Mouse (Mus musculus) lung, postnatal 0 days (tissue): ENCODE results near the gene Pou2f3. TPM values are rescaled to one million over a fixed set of nuclear protein-coding genes. Genes with fewer than 3 reads are reported as not detected.

Source experiments
- ATAC-seq: fragments of 200-750 bp; cut with Nextera tagmentation; 2 replicates; pipeline ENCODE4 v1.8.0; 2017; ENCODE audit warnings: moderate library complexity
- DNase-seq: peaks from one replicate; pipeline ENCODE4 v3.0.0-alpha.2; 2016; ENCODE audit warnings: low spot score
- H3K27ac ChIP-seq: fragments of 300-500 bp; sonication (generic); 2 replicates; pipeline ENCODE4 v1.5.1; 2014; ENCODE audit warnings: antibody characterized with exemption, mild to moderate bottlenecking, low read length, mixed read lengths
- H3K27me3 ChIP-seq: fragments of 300-500 bp; sonication (generic); replicated peaks from 2 replicates; pipeline ENCODE4 v1.6.1; 2014; ENCODE audit warnings: low read length, mixed read lengths; ENCODE audit not compliant: insufficient read depth
- H3K36me3 ChIP-seq: fragments of 300-500 bp; sonication (generic); 2 replicates; pipeline ENCODE4 v1.6.1; 2014; ENCODE audit warnings: low read length, mixed read lengths; ENCODE audit not compliant: insufficient read depth
- H3K4me1 ChIP-seq: fragments of 300-500 bp; sonication (generic); 2 replicates; pipeline ENCODE4 v1.6.1; 2014; ENCODE audit warnings: antibody characterized with exemption, low read depth, low read length, mixed read lengths; ENCODE audit not compliant: insufficient read depth
- H3K4me2 ChIP-seq: fragments of 300-500 bp; sonication (generic); replicated peaks from 2 replicates; pipeline ENCODE4 v1.6.1; 2014; ENCODE audit warnings: low read depth, mild to moderate bottlenecking, low read length, moderate library complexity, mixed read lengths
- H3K4me3 ChIP-seq: fragments of 300-500 bp; sonication (generic); 2 replicates; pipeline ENCODE4 v1.5.1; 2014; ENCODE audit warnings: low read depth, low read length
- H3K9ac ChIP-seq: fragments of 300-500 bp; sonication (generic); replicated peaks from 2 replicates; pipeline ENCODE4 v1.6.1; 2014; ENCODE audit warnings: low read depth, mild to moderate bottlenecking
- H3K9me3 ChIP-seq: fragments of 300-500 bp; sonication (generic); 2 replicates; pipeline ENCODE4 v1.6.1; 2016; ENCODE audit warnings: low read length, mixed read lengths
- CTCF ChIP-seq: IDR thresholded peaks from 2 replicates; pipeline ENCODE4 v1.5.1; 2016; ENCODE audit warnings: antibody characterized with exemption, mild to moderate bottlenecking
- EP300 ChIP-seq: IDR thresholded peaks from 2 replicates; pipeline ENCODE4 v1.6.1; 2016; ENCODE audit warnings: antibody characterized with exemption, mild to moderate bottlenecking, control low read depth
- WGBS: fragments of 180-500 bp; shearing (Covaris S2); extraction: QIAGEN DNeasy Blood & Tissue Kit; methylation state at CpG from one replicate; pipeline ENCODE4 v1.1.7; 2014; 5-methylcytosine and 5-hydroxymethylcytosine counted together
- polyA plus RNA-seq: library from polyadenylated mRNA; unstranded; fragments of >200 nt; fragmentation: Nextera tagmentation; extraction: Ambion mirVana; gene quantifications from 2 replicates; pipeline ENCODE4 v1.2.1, GENCODE M21; 2015

Gene Pou2f3
- polyA plus RNA-seq, 1 experiment from 2014 or later: 0.13 TPM

DNA sequence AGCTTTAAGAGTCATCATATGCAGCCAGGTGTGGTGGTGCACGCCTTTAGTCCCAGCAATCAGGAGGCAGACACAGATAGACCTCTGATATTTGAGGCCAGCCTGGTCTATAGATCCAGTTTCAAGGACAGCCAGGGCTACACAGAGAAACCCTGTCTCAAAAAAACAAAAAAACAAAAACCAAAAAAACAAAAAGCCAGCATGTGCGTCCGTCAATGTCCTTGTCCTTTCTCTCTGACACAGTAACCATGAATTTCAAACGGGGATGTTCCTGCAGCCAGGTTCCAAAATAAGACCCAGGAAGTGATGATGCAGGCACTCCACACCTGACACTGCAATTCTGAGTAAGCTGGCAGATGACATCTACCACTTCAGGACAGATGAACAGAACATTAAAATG is 115.3 kb downstream of the Pou2f3 start:
- WGBS: 90% methylated on average over 4 of the region's 4 CpGs
- no peak for DNase-seq
- no peak overlapping the region for H3K4me3 ChIP-seq
- no peaks in the 10 kb centered on the region for H3K9me3 ChIP-seq
- no peak for TF ChIP-seq EP300
- no peak for TF ChIP-seq CTCF
- no peak overlapping the region for H3K9ac ChIP-seq
- H3K4me2 ChIP-seq: no peak overlapping the region
- no peak for ATAC-seq
- no peak overlapping the region for H3K27ac ChIP-seq
- H3K36me3 ChIP-seq: no peaks in the 10 kb centered on the region
- no peaks in the 10 kb centered on the region for H3K27me3 ChIP-seq
- peaks cover 3% of the 10 kb centered on the region; the same call in 1 of the 2 replicates for H3K4me1 ChIP-seq

DNA sequence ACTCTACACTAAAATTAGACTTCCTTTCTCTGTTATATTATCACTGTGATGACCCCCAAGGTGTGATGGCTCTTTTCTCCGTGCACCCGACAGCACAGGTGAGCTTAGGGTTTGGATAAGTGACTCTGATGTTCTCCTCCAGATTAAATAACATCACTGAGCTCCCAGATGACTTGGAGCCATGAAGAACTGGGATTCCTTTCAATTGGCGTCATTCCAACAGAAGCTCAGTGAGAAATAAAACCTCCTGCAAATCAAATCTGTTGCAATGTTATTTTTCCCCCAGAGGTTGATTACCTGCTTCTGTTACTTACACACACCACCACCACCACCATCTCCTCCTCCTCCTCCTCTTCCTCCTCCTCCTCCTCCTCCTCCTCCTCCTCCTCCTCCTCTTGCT is 116.4 kb downstream of the Pou2f3 start:
- Histone ChIP-seq H3K4me2 (no peak overlapping the region), H3K9me3 (no peaks in the 10 kb centered on the region), H3K4me3 (no peak overlapping the region), H3K9ac (no peak overlapping the region), H3K4me1 (peaks cover 3% of the 10 kb centered on the region; the same call in 1 of the 2 replicates), H3K36me3 (no peaks in the 10 kb centered on the region), H3K27ac (no peak overlapping the region), H3K27me3 (no peaks in the 10 kb centered on the region)
- TF ChIP-seq EP300 (no peak), CTCF (no peak)
- DNase-seq (peak; percentile 45), ATAC-seq (no peak)
- 48% methylated on average over 3 of the region's 3 CpGs for WGBS

DNA sequence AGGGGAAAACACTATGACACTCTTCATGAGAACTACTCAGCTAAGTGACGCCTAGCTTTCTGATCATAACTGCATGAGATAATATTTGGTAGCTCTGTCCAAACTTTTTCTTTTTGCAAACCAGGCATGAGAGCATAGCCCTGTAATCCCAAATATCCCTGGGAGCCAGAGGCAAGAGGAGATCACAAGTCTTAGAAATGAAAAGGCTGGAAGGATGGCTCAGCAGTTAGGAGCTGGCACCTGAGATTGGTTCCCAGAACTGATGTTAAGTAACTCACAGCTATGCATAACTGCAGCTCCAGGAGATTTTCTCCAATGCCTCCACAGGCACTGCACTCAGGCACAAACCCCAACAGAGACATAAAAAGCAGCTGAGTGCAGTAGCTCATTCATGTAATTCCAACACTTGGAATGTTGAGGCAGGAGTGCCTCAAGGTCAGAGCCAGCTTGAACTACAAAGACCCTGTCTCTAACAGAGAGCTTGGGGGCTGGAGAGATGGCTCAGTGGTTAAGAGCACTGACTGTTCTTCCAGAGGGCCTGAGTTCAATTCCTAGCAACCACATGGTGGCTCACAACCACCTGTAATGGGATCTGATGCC is 124.4 kb downstream of the Pou2f3 start:
- ATAC-seq (no peak), DNase-seq (no peak)
- H3K27ac ChIP-seq: peak overlapping the region; percentile 11; the same call in 1 of the 2 replicates
- H3K9me3 ChIP-seq: no peaks in the 10 kb centered on the region
- no peak overlapping the region for H3K4me2 ChIP-seq
- no peaks in the 10 kb centered on the region for H3K36me3 ChIP-seq
- H3K4me1 ChIP-seq: peaks cover 19% of the 10 kb centered on the region; the same call in 1 of the 2 replicates
- 55% methylated on average over 1 of the region's 1 CpGs for WGBS
- no peak overlapping the region for H3K9ac ChIP-seq
- H3K27me3 ChIP-seq: no peaks in the 10 kb centered on the region
- no peak overlapping the region for H3K4me3 ChIP-seq
- TF ChIP-seq CTCF (no peak), EP300 (no peak)

GRCm38 (mm10) chr9:43084496-43085362 is 125.4 kb downstream of the Pou2f3 start:
- 42% methylated on average over 7 of the region's 7 CpGs for WGBS
- Histone ChIP-seq H3K4me3 (no peak overlapping the region), H3K9ac (no peak overlapping the region), H3K36me3 (no peaks in the 10 kb centered on the region), H3K9me3 (no peaks in the 10 kb centered on the region), H3K4me2 (no peak overlapping the region; the same call in 1 of the 2 replicates), H3K27me3 (no peaks in the 10 kb centered on the region), H3K27ac (peak overlapping the region; percentile 16), H3K4me1 (peaks cover 22% of the 10 kb centered on the region; the same call in 1 of the 2 replicates)
- DNase-seq (peak; percentile 85), ATAC-seq (peak; percentile 80)
- TF ChIP-seq CTCF (no peak), EP300 (peak; percentile 58)

DNA sequence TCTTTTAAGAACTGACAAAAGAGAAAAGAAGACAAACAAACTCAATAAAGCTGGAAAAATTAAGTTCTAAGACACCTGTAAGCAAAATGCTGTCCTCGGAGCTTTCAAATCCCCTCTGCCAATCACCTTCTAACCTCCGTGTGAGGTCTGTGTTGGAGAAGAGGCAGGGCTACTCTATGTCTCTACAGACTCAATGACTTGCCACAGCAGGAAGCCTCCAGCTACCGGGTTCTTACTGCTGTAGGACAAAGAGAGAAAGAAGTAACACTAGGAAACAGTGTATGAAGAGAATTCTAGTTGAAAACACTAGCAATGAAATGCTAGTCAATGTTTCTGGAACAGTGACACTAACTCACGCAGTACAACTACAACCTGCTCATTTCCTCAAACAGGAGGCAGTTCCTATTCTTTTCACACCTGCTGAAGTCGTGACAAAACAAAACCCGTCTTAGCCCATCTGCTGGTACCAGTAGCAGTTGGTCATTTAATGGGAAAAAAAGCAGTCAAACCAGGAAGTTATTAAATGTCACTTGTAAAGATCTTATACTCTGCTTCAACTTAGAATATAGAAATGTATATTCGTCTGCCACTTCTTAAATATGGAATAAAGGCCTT is 126.6 kb downstream of the Pou2f3 start:
- no peak for DNase-seq
- H3K4me3 ChIP-seq: no peak overlapping the region
- TF ChIP-seq CTCF: no peak
- TF ChIP-seq EP300: no peak
- ATAC-seq: no peak
- no peaks in the 10 kb centered on the region for H3K27me3 ChIP-seq
- H3K4me2 ChIP-seq: no peak overlapping the region
- H3K36me3 ChIP-seq: no peaks in the 10 kb centered on the region
- H3K4me1 ChIP-seq: peaks cover 25% of the 10 kb centered on the region; the same call in 1 of the 2 replicates
- H3K9me3 ChIP-seq: no peaks in the 10 kb centered on the region
- WGBS: 50% methylated on average over 7 of the region's 7 CpGs
- no peak overlapping the region for H3K27ac ChIP-seq
- no peak overlapping the region for H3K9ac ChIP-seq

GRCm38 (mm10) chr9:43078711-43079110 is 131.5 kb downstream of the Pou2f3 start:
- Histone ChIP-seq H3K27me3 (no peaks in the 10 kb centered on the region), H3K4me3 (no peak overlapping the region), H3K9ac (no peak overlapping the region), H3K4me2 (no peak overlapping the region), H3K36me3 (no peaks in the 10 kb centered on the region), H3K9me3 (no peaks in the 10 kb centered on the region), H3K27ac (no peak overlapping the region), H3K4me1 (peaks cover 14% of the 10 kb centered on the region; the same call in 1 of the 2 replicates)
- WGBS: 82% methylated on average over 3 of the region's 3 CpGs
- no peak for TF ChIP-seq EP300
- no peak for TF ChIP-seq CTCF
- DNase-seq: no peak
- no peak for ATAC-seq
